Mouse (Mus musculus): Measurements from ENCODE around the gene Grik3. TPM values are rescaled to one million over a fixed set of nuclear protein-coding genes. Genes with fewer than 3 reads are reported as not detected.

Gene Grik3
- polyA plus RNA-seq, 1 experiment from 2014 or later, result 0.12 TPM

DNA sequence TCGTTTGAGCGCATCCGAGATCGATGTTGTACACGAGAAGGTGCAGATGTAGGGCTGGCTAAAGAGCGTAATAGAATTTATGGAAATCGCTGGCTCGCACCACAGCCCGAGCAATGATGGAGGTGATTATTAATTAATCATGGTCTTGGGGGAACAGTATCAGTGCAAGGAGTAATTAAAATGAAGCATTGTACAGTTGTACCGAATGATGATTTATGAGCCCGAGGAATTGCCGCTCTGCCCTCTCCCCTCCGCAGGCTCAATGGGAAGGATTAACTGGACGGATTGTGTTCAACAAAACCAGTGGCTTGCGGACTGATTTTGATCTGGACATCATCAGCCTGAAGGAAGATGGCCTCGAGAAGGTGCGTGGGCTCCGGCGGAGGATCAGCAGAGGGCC lies 165.5 kb downstream of the Grik3 start:
- H3K36me3 ChIP-seq (ENCODE audit: control insufficient read depth, insufficient read depth, low read length), result no peaks in the 10 kb centered on the region
- TF ChIP-seq CTCF (IDR thresholded peaks at IDR 0.05; ENCODE audit: low read depth) (no peak), EP300 (optimal IDR thresholded peaks at IDR 0.05) (no peak)
- H3K9ac ChIP-seq (ENCODE audit: low read length), result no peak overlapping the region
- WGBS, result 73% methylated on average over 19 of the region's 19 CpGs
- H3K9me3 ChIP-seq (ENCODE audit: control insufficient read depth, low read length), result no peaks in the 10 kb centered on the region
- H3K27ac ChIP-seq (replicated peaks), result no peak overlapping the region
- ATAC-seq (ENCODE audit: low FRiP score, low TSS enrichment) (no peak), DNase-seq (ENCODE audit: low spot score) (no peak)
- no peak overlapping the region for H3K4me3 ChIP-seq (ENCODE audit: low read depth, low read length)
- H3K4me2 ChIP-seq (replicated peaks; ENCODE audit: low read depth), result no peak overlapping the region
- H3K27me3 ChIP-seq (ENCODE audit: control insufficient read depth, insufficient read depth, low read length), result no peaks in the 10 kb centered on the region
- H3K4me1 ChIP-seq (replicated peaks; ENCODE audit: control insufficient read depth, insufficient read depth), result no peaks in the 10 kb centered on the region

DNA sequence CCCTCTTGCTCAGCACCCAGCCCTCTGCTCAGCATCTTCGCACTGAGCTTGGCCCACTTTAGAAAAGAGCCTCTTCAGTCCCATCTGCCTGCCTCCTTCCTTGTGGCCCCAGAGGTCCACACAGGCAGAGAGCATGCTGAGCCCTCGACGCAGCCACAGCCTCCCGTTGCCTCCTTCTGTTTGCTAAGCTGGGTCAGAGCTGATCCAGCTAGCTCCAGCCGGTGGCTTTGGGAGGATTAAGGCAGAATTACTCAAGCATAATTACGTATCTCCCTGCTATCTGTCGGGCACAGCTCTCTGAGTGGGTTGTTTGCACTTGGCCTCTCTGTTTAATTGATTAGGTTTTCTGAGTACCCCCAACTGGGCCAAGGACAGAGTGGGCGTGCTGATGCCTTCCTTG lies 167.9 kb downstream of the Grik3 start:
- Histone ChIP-seq H3K9ac (ENCODE audit: low read length) (no peak overlapping the region), H3K4me3 (ENCODE audit: low read depth, low read length) (no peak overlapping the region), H3K27me3 (ENCODE audit: control insufficient read depth, insufficient read depth, low read length) (no peaks in the 10 kb centered on the region), H3K4me1 (replicated peaks; ENCODE audit: control insufficient read depth, insufficient read depth) (no peaks in the 10 kb centered on the region), H3K36me3 (ENCODE audit: control insufficient read depth, insufficient read depth, low read length) (no peaks in the 10 kb centered on the region), H3K9me3 (ENCODE audit: control insufficient read depth, low read length) (no peaks in the 10 kb centered on the region), H3K4me2 (replicated peaks; ENCODE audit: low read depth) (no peak overlapping the region), H3K27ac (replicated peaks) (no peak overlapping the region)
- ATAC-seq (ENCODE audit: low FRiP score, low TSS enrichment) (no peak), DNase-seq (ENCODE audit: low spot score) (no peak)
- WGBS, result 20% methylated on average over 8 of the region's 8 CpGs
- TF ChIP-seq EP300 (optimal IDR thresholded peaks at IDR 0.05), result no peak
- no peak for TF ChIP-seq CTCF (IDR thresholded peaks at IDR 0.05; ENCODE audit: low read depth)

DNA sequence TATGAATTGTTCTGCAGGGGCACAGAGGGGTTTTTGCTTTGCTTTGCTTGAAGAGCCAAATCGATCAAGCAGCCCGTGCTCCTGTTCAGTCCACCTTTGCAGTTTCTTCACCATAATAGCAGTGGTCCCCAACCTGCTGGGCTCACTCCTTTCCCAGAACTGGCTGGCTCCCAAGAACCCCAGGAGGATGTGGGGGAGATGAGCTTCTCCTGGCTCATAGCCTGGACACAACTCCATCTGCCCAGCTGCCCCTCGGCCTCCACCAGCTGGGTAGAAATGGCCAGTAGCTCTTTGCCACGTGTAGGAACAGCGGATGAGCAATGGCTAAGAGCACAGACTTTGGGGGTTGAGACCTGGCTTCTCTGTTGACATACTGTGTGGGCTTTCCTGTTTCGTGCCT lies 171.5 kb downstream of the Grik3 start:
- no peak overlapping the region for H3K27ac ChIP-seq (replicated peaks)
- no peaks in the 10 kb centered on the region for H3K4me1 ChIP-seq (replicated peaks; ENCODE audit: control insufficient read depth, insufficient read depth)
- DNase-seq (ENCODE audit: low spot score), result no peak
- no peaks in the 10 kb centered on the region for H3K9me3 ChIP-seq (ENCODE audit: control insufficient read depth, low read length)
- 73% methylated on average over 6 of the region's 6 CpGs for WGBS
- H3K9ac ChIP-seq (ENCODE audit: low read length), result no peak overlapping the region
- TF ChIP-seq EP300 (optimal IDR thresholded peaks at IDR 0.05), result no peak
- no peak for TF ChIP-seq CTCF (IDR thresholded peaks at IDR 0.05; ENCODE audit: low read depth)
- ATAC-seq (ENCODE audit: low FRiP score, low TSS enrichment), result no peak
- no peaks in the 10 kb centered on the region for H3K36me3 ChIP-seq (ENCODE audit: control insufficient read depth, insufficient read depth, low read length)
- H3K27me3 ChIP-seq (ENCODE audit: control insufficient read depth, insufficient read depth, low read length), result no peaks in the 10 kb centered on the region
- H3K4me2 ChIP-seq (replicated peaks; ENCODE audit: low read depth), result no peak overlapping the region
- H3K4me3 ChIP-seq (ENCODE audit: low read depth, low read length), result no peak overlapping the region

DNA sequence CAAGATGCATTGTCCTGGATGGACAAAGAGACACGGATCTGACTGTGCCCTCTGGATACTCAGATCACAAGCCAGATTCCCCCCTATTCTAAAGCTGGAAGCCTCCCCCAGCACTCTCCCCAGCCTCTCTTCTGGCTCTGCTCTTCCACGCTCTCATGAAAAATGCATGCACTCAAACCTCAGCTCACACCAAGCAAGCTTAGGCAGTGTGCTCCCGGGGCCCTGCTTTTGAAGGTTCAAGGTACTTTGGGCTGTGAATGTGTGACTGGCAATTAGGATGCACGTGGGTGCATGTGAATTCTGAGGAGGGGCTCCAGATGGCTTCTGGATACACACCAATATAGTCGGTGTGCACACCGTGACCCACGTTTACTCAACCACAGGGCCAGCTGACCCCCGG lies 172.8 kb downstream of the Grik3 start:
- ATAC-seq (ENCODE audit: low FRiP score, low TSS enrichment), result no peak
- no peak overlapping the region for H3K4me2 ChIP-seq (replicated peaks; ENCODE audit: low read depth)
- no peaks in the 10 kb centered on the region for H3K36me3 ChIP-seq (ENCODE audit: control insufficient read depth, insufficient read depth, low read length)
- no peak for DNase-seq (ENCODE audit: low spot score)
- no peaks in the 10 kb centered on the region for H3K4me1 ChIP-seq (replicated peaks; ENCODE audit: control insufficient read depth, insufficient read depth)
- no peak overlapping the region for H3K9ac ChIP-seq (ENCODE audit: low read length)
- no peaks in the 10 kb centered on the region for H3K27me3 ChIP-seq (ENCODE audit: control insufficient read depth, insufficient read depth, low read length)
- no peak overlapping the region for H3K4me3 ChIP-seq (ENCODE audit: low read depth, low read length)
- no peaks in the 10 kb centered on the region for H3K9me3 ChIP-seq (ENCODE audit: control insufficient read depth, low read length)
- no peak overlapping the region for H3K27ac ChIP-seq (replicated peaks)
- no peak for TF ChIP-seq CTCF (IDR thresholded peaks at IDR 0.05; ENCODE audit: low read depth)
- TF ChIP-seq EP300 (optimal IDR thresholded peaks at IDR 0.05), result no peak
- WGBS, result 66% methylated on average over 8 of the region's 8 CpGs

DNA sequence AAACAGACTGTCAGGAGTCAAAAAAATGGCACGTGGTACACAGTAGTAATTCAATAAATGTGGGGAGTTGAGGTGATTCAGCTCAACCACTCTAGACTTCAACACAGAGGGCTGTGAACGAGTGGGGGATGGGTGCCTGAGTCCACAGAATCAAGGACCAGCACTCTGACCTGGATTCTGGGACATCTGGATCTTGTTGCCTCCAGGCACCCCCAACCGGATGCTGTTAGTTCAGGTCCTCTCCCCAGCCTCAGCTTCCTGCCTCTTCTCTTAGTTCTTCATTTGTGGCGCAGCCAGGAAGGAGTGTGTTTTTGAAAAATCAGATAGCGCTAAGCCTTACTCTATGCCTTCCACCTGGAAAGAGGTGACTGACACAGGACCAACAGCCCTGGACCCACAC lies 175.5 kb downstream of the Grik3 start:
- no peaks in the 10 kb centered on the region for H3K27me3 ChIP-seq (ENCODE audit: control insufficient read depth, insufficient read depth, low read length)
- DNase-seq (ENCODE audit: low spot score), result no peak
- H3K9me3 ChIP-seq (ENCODE audit: control insufficient read depth, low read length), result no peaks in the 10 kb centered on the region
- H3K27ac ChIP-seq (replicated peaks), result no peak overlapping the region
- no peak overlapping the region for H3K9ac ChIP-seq (ENCODE audit: low read length)
- H3K4me2 ChIP-seq (replicated peaks; ENCODE audit: low read depth), result no peak overlapping the region
- no peak for ATAC-seq (ENCODE audit: low FRiP score, low TSS enrichment)
- TF ChIP-seq EP300 (optimal IDR thresholded peaks at IDR 0.05) (no peak), CTCF (IDR thresholded peaks at IDR 0.05; ENCODE audit: low read depth) (no peak)
- WGBS, result 76% methylated on average over 5 of the region's 5 CpGs
- no peaks in the 10 kb centered on the region for H3K36me3 ChIP-seq (ENCODE audit: control insufficient read depth, insufficient read depth, low read length)
- H3K4me1 ChIP-seq (replicated peaks; ENCODE audit: control insufficient read depth, insufficient read depth), result no peaks in the 10 kb centered on the region
- no peak overlapping the region for H3K4me3 ChIP-seq (ENCODE audit: low read depth, low read length)

DNA sequence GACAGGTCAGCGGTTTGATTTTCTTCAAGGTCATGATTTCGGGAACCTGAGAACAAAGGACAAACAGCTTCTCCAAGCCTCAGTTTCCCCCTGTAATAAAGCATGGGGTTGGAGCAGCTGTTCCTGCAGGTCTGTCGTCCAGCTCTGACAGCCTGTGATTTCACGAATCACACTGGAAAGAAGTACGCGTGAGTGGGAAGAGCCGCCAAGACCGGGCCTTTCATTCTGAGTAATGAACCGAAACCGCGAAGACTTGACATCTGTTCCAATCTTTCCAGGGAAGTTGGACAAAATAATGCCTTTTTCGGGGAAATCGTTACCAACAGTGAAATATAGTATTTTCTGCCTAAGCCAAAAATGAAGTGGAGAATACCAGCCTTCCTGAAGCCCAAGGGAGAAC lies 191.5 kb downstream of the Grik3 start:
- Histone ChIP-seq H3K4me1 (replicated peaks; ENCODE audit: control insufficient read depth, insufficient read depth) (no peaks in the 10 kb centered on the region), H3K4me3 (ENCODE audit: low read depth, low read length) (no peak overlapping the region), H3K27ac (replicated peaks) (no peak overlapping the region), H3K4me2 (replicated peaks; ENCODE audit: low read depth) (no peak overlapping the region), H3K9me3 (ENCODE audit: control insufficient read depth, low read length) (no peaks in the 10 kb centered on the region), H3K9ac (ENCODE audit: low read length) (no peak overlapping the region), H3K27me3 (ENCODE audit: control insufficient read depth, insufficient read depth, low read length) (no peaks in the 10 kb centered on the region), H3K36me3 (ENCODE audit: control insufficient read depth, insufficient read depth, low read length) (no peaks in the 10 kb centered on the region)
- no peak for DNase-seq (ENCODE audit: low spot score)
- TF ChIP-seq EP300 (optimal IDR thresholded peaks at IDR 0.05), result no peak
- no peak for TF ChIP-seq CTCF (IDR thresholded peaks at IDR 0.05; ENCODE audit: low read depth)
- no peak for ATAC-seq (ENCODE audit: low FRiP score, low TSS enrichment)
- 86% methylated on average over 13 of the region's 13 CpGs for WGBS
